Comparison of ENCODE assay signal across 10 mouse cellular contexts in genomic region chr9:54336532-54337144, GRCm38 (mm10). TPM values are rescaled to one million over a fixed set of nuclear protein-coding genes. Genes with fewer than 3 reads are reported as not detected.
DNase-seq lines count a peak whose midpoint lies in the region; ATAC-seq and TF ChIP-seq lines count a peak whose summit lies in the region.
"Had no signal": no experiment of that assay in that cellular context is flagged by ENCODE, and none has a peak within 500 bp of the region (broad histone marks: within the 10 kb centered on the region; RNA-seq: fewer than 3 reads in every experiment).

No protein-coding gene starts in this region.

- DNase-seq in 3134 (ENCODE audit: extremely low read depth, insufficient read length, low spot score) (peak; percentile 44), ES-CJ7 (ENCODE audit: low read depth, low spot score) (peak; percentile 66)
- peak; percentile 89 for DNase-seq in forebrain, embryonic 14.5 days (ENCODE audit: low spot score)
- peak; percentile 53 for DNase-seq in kidney, postnatal 14 days
- DNase-seq in liver, postnatal 0 days: peak; percentile 42
- DNase-seq in retina, postnatal 7 days (ENCODE audit: low read depth, low spot score): peak; percentile 51
- DNase-seq in T-cell, adult 2 months (ENCODE audit: low spot score): no peak

- TF ChIP-seq EP300 in liver, postnatal 0 days (IDR thresholded peaks at IDR 0.05; ENCODE audit: low read depth): no peak

- no peak overlapping the region for H3K4me3 ChIP-seq in forebrain, embryonic 14.5 days (ENCODE audit: low read depth, low read length)
- no peak overlapping the region for H3K4me3 ChIP-seq in liver, postnatal 0 days (ENCODE audit: low read depth, low read length)
- H3K4me3 ChIP-seq: heart, embryonic 15.5 days had no signal

- no peaks in the 10 kb centered on the region for H3K9me3 ChIP-seq in forebrain, embryonic 14.5 days (replicated peaks; ENCODE audit: control insufficient read depth, low read length)
- H3K9me3 ChIP-seq in liver, postnatal 0 days (ENCODE audit: low read length): no peaks in the 10 kb centered on the region
- H3K9me3 ChIP-seq: heart, embryonic 15.5 days had no signal

- H3K27me3 ChIP-seq in forebrain, embryonic 14.5 days (replicated peaks; ENCODE audit: control insufficient read depth, insufficient read depth, low read length): no peaks in the 10 kb centered on the region
- H3K27me3 ChIP-seq in liver, postnatal 0 days (ENCODE audit: insufficient read depth, low read length): no peaks in the 10 kb centered on the region
- H3K27me3 ChIP-seq: heart, embryonic 15.5 days had no signal

- H3K27ac ChIP-seq in forebrain, embryonic 14.5 days (ENCODE audit: low read depth, low read length): no peak overlapping the region
- no peak overlapping the region for H3K27ac ChIP-seq in liver, postnatal 0 days (ENCODE audit: low read depth)
- H3K27ac ChIP-seq: heart, embryonic 15.5 days had no signal

- peak; percentile 26; the same call in 1 of the 2 replicates for ATAC-seq in cerebellum, adult (ENCODE audit: insufficient number of reproducible peaks, low FRiP score, low TSS enrichment)
- peak; percentile 87 for ATAC-seq in forebrain, embryonic 14.5 days
- no peak for ATAC-seq in liver, postnatal 0 days

- WGBS in forebrain, embryonic 14.5 days: 41% methylated on average over 6 of the region's 6 CpGs
- WGBS in liver, postnatal 0 days (ENCODE audit: insufficient replicate concordance): 50% methylated on average over 6 of the region's 6 CpGs

- H3K36me3 ChIP-seq in forebrain, embryonic 14.5 days (ENCODE audit: control insufficient read depth, insufficient read depth, low read length): no peaks in the 10 kb centered on the region
- H3K36me3 ChIP-seq in liver, postnatal 0 days (replicated peaks; ENCODE audit: insufficient read depth, low read length): no peaks in the 10 kb centered on the region
- H3K36me3 ChIP-seq: heart, embryonic 15.5 days had no signal

- no peak overlapping the region for H3K4me2 ChIP-seq in forebrain, embryonic 14.5 days (ENCODE audit: low read length)
- H3K4me2 ChIP-seq in liver, postnatal 0 days (ENCODE audit: low read depth, low read length): no peak overlapping the region
- H3K4me2 ChIP-seq: heart, embryonic 15.5 days had no signal

- H3K9ac ChIP-seq in forebrain, embryonic 14.5 days (ENCODE audit: low read length): no peak overlapping the region
- no peak overlapping the region for H3K9ac ChIP-seq in liver, postnatal 0 days (replicated peaks)
- H3K9ac ChIP-seq: heart, embryonic 15.5 days had no signal

- H3K4me1 ChIP-seq in forebrain, embryonic 14.5 days (ENCODE audit: control insufficient read depth, insufficient read depth, low read length): no peaks in the 10 kb centered on the region; the same call in 1 of the 2 replicates
- no peaks in the 10 kb centered on the region for H3K4me1 ChIP-seq in liver, postnatal 0 days (ENCODE audit: insufficient read depth)
- H3K4me1 ChIP-seq: heart, embryonic 15.5 days had no signal

- TF ChIP-seq CTCF in liver, postnatal 0 days (IDR thresholded peaks at IDR 0.05; ENCODE audit: low read depth): peak; percentile 77

RNA-seq across cellular contexts. Expression of gene Gldn, which starts 50.4 kb away (rescaled TPM):
- polyA plus RNA-seq in forebrain, embryonic 14.5 days (2014; fragmentation: Nextera tagmentation; extraction: Ambion mirVana): 0.20 and 0.27 TPM in 2 replicates
- polyA plus RNA-seq in liver, postnatal 0 days (2015; fragmentation: Nextera tagmentation; extraction: Ambion mirVana): not detected in 2 replicates
- polyA plus RNA-seq: heart, embryonic 15.5 days; stomach, embryonic 16.5 days had no signal
